Mouse (Mus musculus): Measurements from ENCODE around the gene Zfp280b. TPM values are rescaled to one million over a fixed set of nuclear protein-coding genes. Genes with fewer than 3 reads are reported as not detected.

Gene Zfp280b
- polyA plus RNA-seq (2014; fragmentation: Illumina TruSeq; extraction: RNeasy Lipid Tissue Mini Kit (QIAGEN cat#74804); ENCODE audit: low read depth, low replicate concordance): 7.5 TPM

GRCm38 (mm10) chr10:76032402-76033118, at the start of gene Zfp280b:
Gene Zfp280b (plus strand): TSS chr10:76032650.

Other genes starting within 250 kb of the Zfp280b start
- gene Gstt1, start 234.1 kb upstream of the Zfp280b start, polyA plus RNA-seq (2014; fragmentation: Illumina TruSeq; extraction: RNeasy Lipid Tissue Mini Kit (QIAGEN cat#74804); ENCODE audit: low read depth, low replicate concordance): 1.6 TPM
- not detected for gene Gstt4, start 210.1 kb upstream of the Zfp280b start, polyA plus RNA-seq (2014; fragmentation: Illumina TruSeq; extraction: RNeasy Lipid Tissue Mini Kit (QIAGEN cat#74804); ENCODE audit: low read depth, low replicate concordance)
- 2.4 TPM for gene Gstt2, start 195.2 kb upstream of the Zfp280b start, polyA plus RNA-seq (2014; fragmentation: Illumina TruSeq; extraction: RNeasy Lipid Tissue Mini Kit (QIAGEN cat#74804); ENCODE audit: low read depth, low replicate concordance)
- gene Mif, start 172.4 kb upstream of the Zfp280b start, polyA plus RNA-seq (2014; fragmentation: Illumina TruSeq; extraction: RNeasy Lipid Tissue Mini Kit (QIAGEN cat#74804); ENCODE audit: low read depth, low replicate concordance): not detected
- gene Derl3, start 139.2 kb upstream of the Zfp280b start, polyA plus RNA-seq (2014; fragmentation: Illumina TruSeq; extraction: RNeasy Lipid Tissue Mini Kit (QIAGEN cat#74804); ENCODE audit: low read depth, low replicate concordance): not detected
- 17.3 TPM for gene Smarcb1, start 111.0 kb upstream of the Zfp280b start, polyA plus RNA-seq (2014; fragmentation: Illumina TruSeq; extraction: RNeasy Lipid Tissue Mini Kit (QIAGEN cat#74804); ENCODE audit: low read depth, low replicate concordance)
- gene Chchd10, start 99.5 kb upstream of the Zfp280b start, polyA plus RNA-seq (2014; fragmentation: Illumina TruSeq; extraction: RNeasy Lipid Tissue Mini Kit (QIAGEN cat#74804); ENCODE audit: low read depth, low replicate concordance): 44.3 TPM
- 2.8 TPM for gene Mmp11, start 96.2 kb upstream of the Zfp280b start, polyA plus RNA-seq (2014; fragmentation: Illumina TruSeq; extraction: RNeasy Lipid Tissue Mini Kit (QIAGEN cat#74804); ENCODE audit: low read depth, low replicate concordance)
- not detected for gene Gm867, start 92.0 kb upstream of the Zfp280b start, polyA plus RNA-seq (2014; fragmentation: Illumina TruSeq; extraction: RNeasy Lipid Tissue Mini Kit (QIAGEN cat#74804); ENCODE audit: low read depth, low replicate concordance)
- gene Vpreb3, start 89.6 kb upstream of the Zfp280b start, polyA plus RNA-seq (2014; fragmentation: Illumina TruSeq; extraction: RNeasy Lipid Tissue Mini Kit (QIAGEN cat#74804); ENCODE audit: low read depth, low replicate concordance): not detected
- gene Gm5134, start 78.1 kb upstream of the Zfp280b start, polyA plus RNA-seq (2014; fragmentation: Illumina TruSeq; extraction: RNeasy Lipid Tissue Mini Kit (QIAGEN cat#74804); ENCODE audit: low read depth, low replicate concordance): not detected
- not detected for gene Slc5a4b, start 78.3 kb downstream of the Zfp280b start, polyA plus RNA-seq (2014; fragmentation: Illumina TruSeq; extraction: RNeasy Lipid Tissue Mini Kit (QIAGEN cat#74804); ENCODE audit: low read depth, low replicate concordance)
- gene Slc5a4a, start 114.8 kb downstream of the Zfp280b start, polyA plus RNA-seq (2014; fragmentation: Illumina TruSeq; extraction: RNeasy Lipid Tissue Mini Kit (QIAGEN cat#74804); ENCODE audit: low read depth, low replicate concordance): not detected
- gene Prmt2, start 205.2 kb downstream of the Zfp280b start, polyA plus RNA-seq (2014; fragmentation: Illumina TruSeq; extraction: RNeasy Lipid Tissue Mini Kit (QIAGEN cat#74804); ENCODE audit: low read depth, low replicate concordance): 3.8 TPM
- 1.5 TPM for gene S100b, start 221.2 kb downstream of the Zfp280b start, polyA plus RNA-seq (2014; fragmentation: Illumina TruSeq; extraction: RNeasy Lipid Tissue Mini Kit (QIAGEN cat#74804); ENCODE audit: low read depth, low replicate concordance)